Mouse (Mus musculus) liver, adult 2 months (tissue): Measurements from ENCODE around the gene Rnf157.

ENCODE experiments used
- CTCF ChIP-seq: fragments of 200-500 bp; IDR thresholded peaks from 2 replicates; pipeline ENCODE4 v1.5.1; 2011; ENCODE audit warnings: low read depth, low read length, control low read depth
- POLR2A ChIP-seq: fragments of 200-500 bp; IDR thresholded peaks from 2 replicates; pipeline ENCODE4 v1.6.1; 2011; ENCODE audit warnings: low read length, control low read depth; ENCODE audit not compliant: insufficient read depth; ENCODE audit errors: extremely low read depth

DNA sequence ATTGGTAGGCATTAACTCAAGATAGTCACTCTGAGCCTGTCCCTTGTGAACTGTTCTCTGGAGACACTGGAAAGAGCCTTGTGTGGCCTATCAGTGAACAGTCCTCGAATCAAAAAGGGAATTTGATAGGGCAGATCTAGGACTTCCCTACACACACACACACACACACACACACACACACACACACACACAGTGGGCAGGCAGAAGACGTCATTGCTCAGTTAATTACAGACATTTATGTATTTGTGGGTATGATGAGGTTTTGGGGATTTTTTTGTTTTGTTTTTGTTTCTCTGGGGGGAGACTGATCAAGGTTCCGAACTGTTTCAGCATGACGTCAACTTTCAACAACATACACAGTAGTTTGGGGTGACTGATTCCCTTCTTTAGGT is 795 bp upstream of the Rnf157 start:
- TF ChIP-seq CTCF (no peak), POLR2A (no peak)
